Mouse (Mus musculus) CD4-positive helper T cell, adult 2 months (primary cell): Measurements from ENCODE around the gene Tcp10b.
A peak's percentile ranks its signal among the peaks of the same experiment; 100 is the strongest.
"Not testable (repeated sequence)": the region's sequence is repeated elsewhere in the genome, so short reads cannot be mapped to it uniquely, and the experiment has no call there.

Source experiments
- DNase-seq: peaks from one replicate; pipeline ENCODE4 v3.0.0-alpha.2; 2012; ENCODE audit warnings: low read depth, missing footprints, low spot score

Gene Tcp10b

GRCm38 (mm10) chr17:13060804-13061203 lies at the start of gene Tcp10b:
Gene Tcp10b, plus strand, starts transcription at chr17:13061104.
- not testable (repeated sequence) for DNase-seq

- no peak for DNase-seq
These were observed 47.6 kb upstream of the Tcp10b start for GRCm38 (mm10) chr17:13013316-13013715.

- not testable (repeated sequence) for DNase-seq
These were observed 24.2 kb upstream of the Tcp10b start for GRCm38 (mm10) chr17:13036627-13037192.

GRCm38 (mm10) chr17:13043846-13044673 lies 16.8 kb upstream of the Tcp10b start:
- peak; percentile 38 for DNase-seq

GRCm38 (mm10) chr17:13052124-13052813 lies 8.6 kb upstream of the Tcp10b start, which contains the start of gene Gpr31b:
Gene Gpr31b, minus strand, starts transcription at chr17:13052296.
- DNase-seq: not testable (repeated sequence)

- not testable (repeated sequence) for DNase-seq
These were observed 2.0 kb downstream of the Tcp10b start for GRCm38 (mm10) chr17:13062882-13063281.

- not testable (repeated sequence) for DNase-seq
These were observed 7.0 kb downstream of the Tcp10b start for GRCm38 (mm10) chr17:13067864-13068385.

GRCm38 (mm10) chr17:13069227-13069626 lies 8.3 kb downstream of the Tcp10b start:
- DNase-seq: not testable (repeated sequence)

GRCm38 (mm10) chr17:13091510-13091909 lies 30.6 kb downstream of the Tcp10b start:
- DNase-seq: not testable (repeated sequence)

GRCm38 (mm10) chr17:13092100-13092764 lies 31.3 kb downstream of the Tcp10b start:
- DNase-seq: not testable (repeated sequence)

- not testable (repeated sequence) for DNase-seq
These were observed 32.1 kb downstream of the Tcp10b start for GRCm38 (mm10) chr17:13092960-13093359.

GRCm38 (mm10) chr17:13106563-13106962 lies 45.7 kb downstream of the Tcp10b start:
- DNase-seq: not testable (repeated sequence)

GRCm38 (mm10) chr17:13112504-13113291 lies 51.8 kb downstream of the Tcp10b start:
- DNase-seq: not testable (repeated sequence)

GRCm38 (mm10) chr17:13123308-13124038 lies 62.6 kb downstream of the Tcp10b start:
- not testable (repeated sequence) for DNase-seq

GRCm38 (mm10) chr17:13124241-13124640 lies 63.3 kb downstream of the Tcp10b start:
- not testable (repeated sequence) for DNase-seq

GRCm38 (mm10) chr17:13129324-13129723 lies 68.4 kb downstream of the Tcp10b start:
- DNase-seq: not testable (repeated sequence)

- DNase-seq: not testable (repeated sequence)
These were observed 69.0 kb downstream of the Tcp10b start for GRCm38 (mm10) chr17:13129737-13130465.

GRCm38 (mm10) chr17:13131710-13132109 lies 70.8 kb downstream of the Tcp10b start, which contains the start of gene Unc93a:
Gene Unc93a, minus strand, starts transcription at chr17:13131810.
- DNase-seq: not testable (repeated sequence)
